In genomic region chr10:116761476-116762068, GRCm38 (mm10) we compare ENCODE assay signal across 17 mouse cellular contexts.
DNase-seq lines count a peak whose midpoint lies in the region; ATAC-seq and TF ChIP-seq lines count a peak whose summit lies in the region.
"Had no signal": no experiment of that assay in that cellular context is flagged by ENCODE, and none has a peak within 500 bp of the region (broad histone marks: within the 10 kb centered on the region; RNA-seq: fewer than 3 reads in every experiment).

No protein-coding gene starts in this region.

- TF ChIP-seq CTCF in hindbrain, postnatal 0 days (IDR thresholded peaks at IDR 0.05; ENCODE audit: low read depth) = no peak

- H3K36me3 ChIP-seq in hindbrain, embryonic 11.5 days (ENCODE audit: control insufficient read depth, insufficient read depth, low read length) = no peaks in the 10 kb centered on the region
- H3K36me3 ChIP-seq in hindbrain, embryonic 12.5 days = no peaks in the 10 kb centered on the region
- no peaks in the 10 kb centered on the region for H3K36me3 ChIP-seq in hindbrain, postnatal 0 days (ENCODE audit: insufficient read depth, low read length)
- no peaks in the 10 kb centered on the region for H3K36me3 ChIP-seq in midbrain, embryonic 14.5 days (ENCODE audit: control insufficient read depth, insufficient read depth, low read length)
- H3K36me3 ChIP-seq: forebrain, embryonic 12.5 days had no signal

- ATAC-seq in hindbrain, embryonic 11.5 days (ENCODE audit: low FRiP score) = 0 out of 2 replicates have a peak, but pooled peaks have one; percentile 33
- no peak for ATAC-seq in hindbrain, embryonic 12.5 days (ENCODE audit: low FRiP score)
- peak; percentile 43; the same call in 1 of the 2 replicates for ATAC-seq in hindbrain, postnatal 0 days
- no peak; the same call in 1 of the 2 replicates for ATAC-seq in midbrain, embryonic 14.5 days (ENCODE audit: low FRiP score, low TSS enrichment)

- H3K4me3 ChIP-seq in hindbrain, embryonic 11.5 days (ENCODE audit: low read depth, low read length) = no peak overlapping the region
- H3K4me3 ChIP-seq in hindbrain, embryonic 12.5 days = no peak overlapping the region
- H3K4me3 ChIP-seq in hindbrain, postnatal 0 days (ENCODE audit: low read length) = no peak overlapping the region
- H3K4me3 ChIP-seq in midbrain, embryonic 14.5 days (replicated peaks; ENCODE audit: low read depth, low read length) = no peak overlapping the region
- H3K4me3 ChIP-seq: forebrain, embryonic 12.5 days; myocyte had no signal

- no peaks in the 10 kb centered on the region for H3K27me3 ChIP-seq in hindbrain, embryonic 11.5 days (ENCODE audit: control insufficient read depth, insufficient read depth, low read length)
- H3K27me3 ChIP-seq in hindbrain, embryonic 12.5 days = no peaks in the 10 kb centered on the region
- no peaks in the 10 kb centered on the region for H3K27me3 ChIP-seq in hindbrain, postnatal 0 days (ENCODE audit: insufficient read depth, low read length)
- no peaks in the 10 kb centered on the region for H3K27me3 ChIP-seq in midbrain, embryonic 14.5 days (ENCODE audit: control insufficient read depth, insufficient read depth, low read length)
- H3K27me3 ChIP-seq: forebrain, embryonic 12.5 days had no signal

- intact Hi-C loops in gastrocnemius, postnatal 36 days (cut with DNase I) = no loop called here

- H3K27ac ChIP-seq in hindbrain, embryonic 11.5 days (ENCODE audit: low read depth, low read length) = no peak overlapping the region
- no peak overlapping the region for H3K27ac ChIP-seq in hindbrain, embryonic 12.5 days
- no peak overlapping the region; the same call in 1 of the 2 replicates for H3K27ac ChIP-seq in hindbrain, postnatal 0 days
- 0 out of 2 replicates have a peak overlapping the region, but pooled peaks have one; percentile 45 for H3K27ac ChIP-seq in midbrain, embryonic 14.5 days (replicated peaks; ENCODE audit: low read depth, low read length)
- H3K27ac ChIP-seq: forebrain, embryonic 12.5 days; liver, embryonic 14.5 days; stomach, postnatal 0 days had no signal

- no peak overlapping the region for H3K9ac ChIP-seq in hindbrain, embryonic 11.5 days (ENCODE audit: low read depth, low read length)
- no peak overlapping the region for H3K9ac ChIP-seq in hindbrain, embryonic 12.5 days
- H3K9ac ChIP-seq in hindbrain, postnatal 0 days (replicated peaks; ENCODE audit: low read length) = no peak overlapping the region
- no peak overlapping the region for H3K9ac ChIP-seq in midbrain, embryonic 14.5 days (replicated peaks; ENCODE audit: low read length)
- H3K9ac ChIP-seq: forebrain, embryonic 12.5 days; liver, embryonic 14.5 days had no signal

- WGBS in hindbrain, embryonic 11.5 days = 55% methylated on average over 4 of the region's 4 CpGs
- 40% methylated on average over 4 of the region's 4 CpGs for WGBS in hindbrain, embryonic 12.5 days
- 63% methylated on average over 4 of the region's 4 CpGs for WGBS in hindbrain, postnatal 0 days
- WGBS in midbrain, embryonic 14.5 days = 68% methylated on average over 4 of the region's 4 CpGs

- no peak for DNase-seq in hindbrain, embryonic 11.5 days (ENCODE audit: low spot score)
- peak; percentile 65 for DNase-seq in NIH3T3 (ENCODE audit: low read depth)
- no peak for DNase-seq in hindbrain, postnatal 0 days (ENCODE audit: low spot score)
- DNase-seq in midbrain, embryonic 14.5 days = no peak
- DNase-seq in right cerebral cortex, postnatal 14 days = no peak
- DNase-seq in yolk sac, embryonic 10.5 days (ENCODE audit: low spot score) = no peak
- no peak for DNase-seq in gastrocnemius, postnatal 36 days
- DNase-seq: cerebellum, adult 18-20 months; embryo, embryonic 11 days; kidney, postnatal 10 days; spleen, adult 18-20 months had no signal

- no peaks in the 10 kb centered on the region for H3K4me1 ChIP-seq in hindbrain, embryonic 11.5 days (replicated peaks; ENCODE audit: control insufficient read depth, insufficient read depth, low read length)
- peaks cover 8% of the 10 kb centered on the region; the same call in 1 of the 2 replicates for H3K4me1 ChIP-seq in hindbrain, embryonic 12.5 days
- no peaks in the 10 kb centered on the region for H3K4me1 ChIP-seq in hindbrain, postnatal 0 days (ENCODE audit: insufficient read depth, low read length)
- H3K4me1 ChIP-seq in midbrain, embryonic 14.5 days (ENCODE audit: control insufficient read depth, insufficient read depth, low read length) = no peaks in the 10 kb centered on the region
- H3K4me1 ChIP-seq: forebrain, embryonic 12.5 days had no signal

- H3K4me2 ChIP-seq in hindbrain, embryonic 11.5 days (replicated peaks; ENCODE audit: low read depth, low read length) = no peak overlapping the region
- H3K4me2 ChIP-seq in hindbrain, embryonic 12.5 days (replicated peaks) = no peak overlapping the region
- H3K4me2 ChIP-seq in hindbrain, postnatal 0 days (ENCODE audit: low read depth, low read length) = no peak overlapping the region
- H3K4me2 ChIP-seq in midbrain, embryonic 14.5 days (ENCODE audit: low read length) = no peak overlapping the region
- H3K4me2 ChIP-seq: forebrain, embryonic 12.5 days; heart, embryonic 11.5 days had no signal

- H3K9me3 ChIP-seq in hindbrain, embryonic 11.5 days (ENCODE audit: control insufficient read depth, low read length) = no peaks in the 10 kb centered on the region
- H3K9me3 ChIP-seq in hindbrain, embryonic 12.5 days (replicated peaks) = no peaks in the 10 kb centered on the region
- no peaks in the 10 kb centered on the region for H3K9me3 ChIP-seq in hindbrain, postnatal 0 days (ENCODE audit: low read length)
- no peaks in the 10 kb centered on the region for H3K9me3 ChIP-seq in midbrain, embryonic 14.5 days (ENCODE audit: control insufficient read depth, low read length)

Comparison
In these comparisons a context has a peak if more than half of its experiments do, and no peak if none do; other contexts are left out.
1. ATAC-seq: peak in hindbrain, embryonic 11.5 days (single experiment) and hindbrain, postnatal 0 days (single experiment); none in hindbrain, embryonic 12.5 days (single experiment) and midbrain, embryonic 14.5 days (single experiment).